Mouse (Mus musculus): ENCODE measurements at regions not wholly inside any gene's neighbourhood (a gene's known extent, or its start where the extent isn't known, plus 50 kb on each side); places are given as distances from the start of the nearest gene placed in this dataset.

DNA sequence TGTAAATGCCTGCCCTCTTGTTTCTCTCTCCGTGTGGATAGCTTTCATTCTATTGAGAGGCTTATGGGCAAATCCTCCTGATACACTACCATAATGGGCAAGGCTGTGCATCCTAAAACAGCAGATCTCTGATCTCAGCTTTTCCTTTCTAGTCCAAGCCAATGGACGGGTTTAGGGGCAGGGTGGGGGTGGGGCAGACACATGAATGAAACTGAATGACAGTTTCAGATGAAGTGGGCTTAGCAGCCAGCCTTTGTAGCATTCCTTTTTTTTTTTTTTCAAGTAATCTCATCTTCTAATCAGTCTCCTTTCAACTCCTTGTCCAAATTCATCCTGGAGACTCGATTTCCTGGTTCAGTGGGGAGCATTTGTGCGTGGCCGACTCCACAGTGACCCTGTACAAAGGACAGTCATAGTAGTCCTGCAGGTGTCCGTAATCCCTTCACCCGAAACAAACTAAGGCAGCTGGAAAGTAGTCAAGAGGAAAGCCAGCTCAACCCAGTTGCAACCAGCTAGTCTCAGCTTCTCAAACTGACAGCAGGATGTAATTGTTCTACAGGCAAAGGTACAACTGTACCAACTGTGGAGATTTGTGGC is 193.4 kb downstream of the Dcdc2c start:
- TF ChIP-seq CTCF (IDR thresholded peaks at IDR 0.05; ENCODE audit: low read depth, low read length) (no peak), POLR2A (IDR thresholded peaks at IDR 0.05; ENCODE audit: borderline replicate concordance, low read depth, low read length) (no peak)

All from bone marrow macrophage, adult 2 months (primary cell).